Mouse (Mus musculus) kidney, adult 2 months (tissue): ENCODE measurements around the gene Clca3a1.
"Not testable (repeated sequence)": the region's sequence is repeated elsewhere in the genome, so short reads cannot be mapped to it uniquely, and the experiment has no call there.

Source experiments
- CTCF ChIP-seq: fragments of 200-500 bp; conservative IDR thresholded peaks from 2 replicates; pipeline ENCODE4 v1.5.1; 2011; ENCODE audit warnings: low read depth, mild to moderate bottlenecking, control low read depth, low read length, moderate library complexity, mixed read lengths; ENCODE audit not compliant: insufficient read depth, insufficient read length
- POLR2A ChIP-seq: fragments of 200-500 bp; IDR thresholded peaks from one replicate; pipeline ENCODE4 v1.6.1; 2011; ENCODE audit warnings: low read depth, low read length, control low read depth

DNA sequence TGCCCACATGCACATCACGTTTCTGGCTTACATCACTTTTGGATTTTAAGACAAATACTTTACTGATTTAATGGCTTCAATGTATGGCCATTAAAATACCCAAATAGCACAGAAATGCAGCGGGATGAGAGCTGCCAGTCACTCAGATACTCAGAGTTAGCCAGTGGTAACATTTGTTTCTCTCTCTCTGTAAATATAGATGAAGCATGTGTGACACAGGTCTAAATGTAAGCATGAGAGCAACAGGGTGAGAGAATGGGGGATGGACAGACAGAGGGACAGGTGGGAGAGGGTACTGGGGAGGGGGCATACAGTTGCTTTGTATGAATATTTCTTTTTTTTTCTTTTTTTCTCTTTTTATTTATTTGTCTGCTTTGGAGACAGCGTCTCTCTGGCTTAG is 38.2 kb downstream of the Clca3a1 start:
- TF ChIP-seq CTCF, POLR2A: not testable (repeated sequence)
